Mouse (Mus musculus): ENCODE results near the gene 4930556J24Rik. TPM values are rescaled to one million over a fixed set of nuclear protein-coding genes. Genes with fewer than 3 reads are reported as not detected.
A peak's percentile ranks its signal among the peaks of the same experiment; 100 is the strongest.
"Not testable (repeated sequence)": the region's sequence is repeated elsewhere in the genome, so short reads cannot be mapped to it uniquely, and the experiment has no call there.

4930556J24Rik gene
- polyA plus RNA-seq (2015; fragmentation: Nextera tagmentation; extraction: Ambion mirVana), result 0.61 and 1.2 TPM in 2 replicates

GRCm38 (mm10) chr11:3976678-3977077 is at the start of gene 4930556J24Rik:
Gene 4930556J24Rik (minus strand): TSS chr11:3976778.
- TF ChIP-seq CTCF (IDR thresholded peaks at IDR 0.05; ENCODE audit: low read depth), result no peak
- Histone ChIP-seq H3K9ac (ENCODE audit: low read depth, low read length) (no peak within 1 kb of the TSS), H3K27ac (no peak within 1 kb of the TSS), H3K27me3 (ENCODE audit: insufficient read depth, low read length) (no peaks in the 10 kb centered on the region), H3K4me2 (ENCODE audit: low read length) (no peak within 1 kb of the TSS), H3K4me3 (replicated peaks; ENCODE audit: low read depth, low read length) (no peak within 1 kb of the TSS), H3K9me3 (replicated peaks; ENCODE audit: low read length) (no peaks in the 10 kb centered on the region), H3K36me3 (ENCODE audit: insufficient read depth, low read length) (peaks cover 56% of the 10 kb centered on the region), H3K4me1 (replicated peaks; ENCODE audit: insufficient read depth, low read length) (no peaks in the 10 kb centered on the region)
- ATAC-seq (replicated peaks; ENCODE audit: low FRiP score, low read depth) (no peak), DNase-seq (ENCODE audit: low spot score) (no peak)
- 97% methylated on average over 6 of the region's 6 CpGs for WGBS

- no peaks in the 10 kb centered on the region for H3K9me3 ChIP-seq (replicated peaks; ENCODE audit: low read length)
- DNase-seq (ENCODE audit: low spot score) (no peak), ATAC-seq (replicated peaks; ENCODE audit: low FRiP score, low read depth) (no peak)
- H3K27ac ChIP-seq, result no peak overlapping the region
- 67% methylated on average over 2 of the region's 2 CpGs for WGBS
- H3K27me3 ChIP-seq (ENCODE audit: insufficient read depth, low read length), result no peaks in the 10 kb centered on the region
- no peak overlapping the region for H3K4me2 ChIP-seq (ENCODE audit: low read length)
- no peaks in the 10 kb centered on the region for H3K4me1 ChIP-seq (replicated peaks; ENCODE audit: insufficient read depth, low read length)
- no peak for TF ChIP-seq CTCF (IDR thresholded peaks at IDR 0.05; ENCODE audit: low read depth)
- no peak overlapping the region for H3K9ac ChIP-seq (ENCODE audit: low read depth, low read length)
- H3K36me3 ChIP-seq (ENCODE audit: insufficient read depth, low read length), result no peaks in the 10 kb centered on the region
- no peak overlapping the region for H3K4me3 ChIP-seq (replicated peaks; ENCODE audit: low read depth, low read length)
Measured at GRCm38 (mm10) chr11:4023321-4023720, 46.7 kb upstream of the 4930556J24Rik start.

GRCm38 (mm10) chr11:4022111-4022510 is 45.5 kb upstream of the 4930556J24Rik start:
- H3K9ac ChIP-seq (ENCODE audit: low read depth, low read length); H3K27me3 ChIP-seq (ENCODE audit: insufficient read depth, low read length); H3K36me3 ChIP-seq (ENCODE audit: insufficient read depth, low read length); H3K4me1 ChIP-seq (replicated peaks; ENCODE audit: insufficient read depth, low read length); DNase-seq (ENCODE audit: low spot score); H3K9me3 ChIP-seq (replicated peaks; ENCODE audit: low read length); H3K27ac ChIP-seq; ATAC-seq (replicated peaks; ENCODE audit: low FRiP score, low read depth); H3K4me2 ChIP-seq (ENCODE audit: low read length); H3K4me3 ChIP-seq (replicated peaks; ENCODE audit: low read depth, low read length): not testable (repeated sequence)
- 92% methylated on average over 13 of the region's 13 CpGs for WGBS

GRCm38 (mm10) chr11:4015796-4016195 is 39.2 kb upstream of the 4930556J24Rik start:
- not testable (repeated sequence) for ATAC-seq (replicated peaks; ENCODE audit: low FRiP score, low read depth); H3K36me3 ChIP-seq (ENCODE audit: insufficient read depth, low read length); DNase-seq (ENCODE audit: low spot score); H3K4me1 ChIP-seq (replicated peaks; ENCODE audit: insufficient read depth, low read length); H3K27me3 ChIP-seq (ENCODE audit: insufficient read depth, low read length); H3K9me3 ChIP-seq (replicated peaks; ENCODE audit: low read length); H3K4me2 ChIP-seq (ENCODE audit: low read length); H3K4me3 ChIP-seq (replicated peaks; ENCODE audit: low read depth, low read length); H3K9ac ChIP-seq (ENCODE audit: low read depth, low read length); H3K27ac ChIP-seq
- WGBS, result 85% methylated on average over 14 of the region's 14 CpGs

DNA sequence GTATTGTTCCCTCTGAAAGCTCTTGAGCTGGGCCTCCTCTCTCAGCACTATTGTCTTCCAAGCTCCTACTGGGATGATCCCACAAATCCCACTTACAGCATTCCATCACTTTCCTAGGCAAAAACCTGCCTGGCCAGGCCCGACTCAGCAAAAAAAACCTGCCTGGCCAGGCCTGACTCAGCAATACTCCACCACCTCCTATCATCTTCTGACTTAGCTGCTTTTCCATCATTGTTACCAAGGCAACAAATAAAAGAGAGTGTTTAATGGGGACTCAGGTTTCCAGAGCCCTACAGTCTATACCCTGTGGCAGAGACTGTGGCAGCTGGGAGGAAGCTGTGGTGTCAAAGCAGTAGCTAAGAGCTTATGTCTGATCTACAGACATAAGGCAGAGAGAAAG is 36.0 kb upstream of the 4930556J24Rik start:
- no peak for TF ChIP-seq CTCF (IDR thresholded peaks at IDR 0.05; ENCODE audit: low read depth)
- Histone ChIP-seq H3K27ac (no peak overlapping the region), H3K4me1 (replicated peaks; ENCODE audit: insufficient read depth, low read length) (no peaks in the 10 kb centered on the region), H3K4me2 (ENCODE audit: low read length) (no peak overlapping the region), H3K9ac (ENCODE audit: low read depth, low read length) (no peak overlapping the region), H3K36me3 (ENCODE audit: insufficient read depth, low read length) (no peaks in the 10 kb centered on the region), H3K27me3 (ENCODE audit: insufficient read depth, low read length) (no peaks in the 10 kb centered on the region), H3K4me3 (replicated peaks; ENCODE audit: low read depth, low read length) (no peak overlapping the region), H3K9me3 (replicated peaks; ENCODE audit: low read length) (no peaks in the 10 kb centered on the region)
- 79% methylated on average over 1 of the region's 1 CpGs for WGBS
- ATAC-seq (replicated peaks; ENCODE audit: low FRiP score, low read depth) (no peak), DNase-seq (ENCODE audit: low spot score) (no peak)

DNA sequence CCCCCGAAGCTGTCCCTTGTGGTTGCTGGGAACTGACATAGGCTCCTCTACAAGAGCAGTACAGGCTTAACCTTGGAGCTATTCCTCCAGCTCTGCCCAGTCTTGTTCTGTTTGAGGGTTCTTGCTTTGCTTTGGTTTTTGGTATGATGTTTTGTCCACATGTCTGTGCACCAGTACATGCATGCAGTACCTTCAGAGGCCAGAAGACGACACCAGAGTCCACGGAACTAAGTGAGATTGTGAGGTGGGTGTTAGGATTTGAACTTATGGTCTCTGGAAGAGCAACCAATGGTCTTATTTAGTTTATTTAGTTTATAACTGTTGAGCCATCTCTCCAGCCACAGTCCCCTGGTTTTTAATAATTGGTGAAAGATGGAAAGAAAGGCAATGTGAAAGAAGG is 29.9 kb upstream of the 4930556J24Rik start:
- H3K36me3 ChIP-seq (ENCODE audit: insufficient read depth, low read length), result no peaks in the 10 kb centered on the region
- no peaks in the 10 kb centered on the region for H3K9me3 ChIP-seq (replicated peaks; ENCODE audit: low read length)
- TF ChIP-seq CTCF (IDR thresholded peaks at IDR 0.05; ENCODE audit: low read depth), result peak; percentile 47; the same call in 1 of the 2 replicates
- H3K4me2 ChIP-seq (ENCODE audit: low read length), result no peak overlapping the region
- no peak overlapping the region for H3K9ac ChIP-seq (ENCODE audit: low read depth, low read length)
- no peak overlapping the region for H3K27ac ChIP-seq
- no peaks in the 10 kb centered on the region for H3K27me3 ChIP-seq (ENCODE audit: insufficient read depth, low read length)
- 87% methylated on average over 3 of the region's 3 CpGs for WGBS
- H3K4me3 ChIP-seq (replicated peaks; ENCODE audit: low read depth, low read length), result no peak overlapping the region
- DNase-seq (ENCODE audit: low spot score) (no peak), ATAC-seq (replicated peaks; ENCODE audit: low FRiP score, low read depth) (no peak)
- H3K4me1 ChIP-seq (replicated peaks; ENCODE audit: insufficient read depth, low read length), result no peaks in the 10 kb centered on the region

DNA sequence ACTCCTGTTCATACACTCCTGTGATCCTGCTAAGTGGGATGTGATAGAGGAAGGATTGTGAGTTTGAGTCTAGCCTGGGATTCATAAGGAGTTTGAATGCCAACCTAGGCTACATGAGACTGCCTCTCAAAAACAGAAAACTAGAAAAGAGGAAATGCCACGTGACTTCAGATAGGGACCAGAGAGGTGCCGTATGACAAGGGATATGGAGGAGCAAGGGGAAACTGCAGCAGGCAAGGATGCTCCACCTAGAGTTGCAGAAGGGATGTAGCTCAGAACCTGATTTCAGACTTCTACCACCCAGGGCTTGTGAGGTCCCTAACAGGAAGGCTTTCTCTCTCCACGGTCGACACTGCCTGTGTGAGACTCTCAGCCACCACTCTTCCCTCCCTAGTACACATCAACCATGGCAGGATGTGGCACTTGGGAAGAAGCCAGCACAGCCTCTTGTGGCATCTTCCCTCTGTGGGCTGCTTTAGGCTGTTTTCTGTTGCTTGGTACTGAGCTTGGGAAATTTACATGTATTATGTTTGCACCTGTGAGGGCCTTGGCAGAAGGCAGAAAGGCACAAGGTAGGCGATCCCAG is 28.7 kb upstream of the 4930556J24Rik start:
- H3K27me3 ChIP-seq (ENCODE audit: insufficient read depth, low read length), result 0 out of 2 replicates have a peak, but pooled peaks cover 3% of the 10 kb centered on the region
- no peak overlapping the region for H3K9ac ChIP-seq (ENCODE audit: low read depth, low read length)
- no peak overlapping the region for H3K4me3 ChIP-seq (replicated peaks; ENCODE audit: low read depth, low read length)
- H3K4me2 ChIP-seq (ENCODE audit: low read length), result no peak overlapping the region
- DNase-seq (ENCODE audit: low spot score), result no peak
- H3K9me3 ChIP-seq (replicated peaks; ENCODE audit: low read length), result no peaks in the 10 kb centered on the region
- 67% methylated on average over 5 of the region's 5 CpGs for WGBS
- TF ChIP-seq CTCF (IDR thresholded peaks at IDR 0.05; ENCODE audit: low read depth), result no peak
- H3K36me3 ChIP-seq (ENCODE audit: insufficient read depth, low read length), result no peaks in the 10 kb centered on the region
- no peak overlapping the region for H3K27ac ChIP-seq
- no peaks in the 10 kb centered on the region for H3K4me1 ChIP-seq (replicated peaks; ENCODE audit: insufficient read depth, low read length)
- ATAC-seq (replicated peaks; ENCODE audit: low FRiP score, low read depth), result no peak

Data from kidney, postnatal 0 days (tissue).